Mouse (Mus musculus) macrophage (primary cell): Measurements from ENCODE around the gene Fosb. TPM values are rescaled to one million over a fixed set of nuclear protein-coding genes. Genes with fewer than 3 reads are reported as not detected.

Experiments
- H3K27ac ChIP-seq: fragments of 350-480 bp; formaldehyde crosslinking; 2 replicates; pipeline ENCODE4 v1.9.0; 2021
- H3K36me3 ChIP-seq: fragments of 350-480 bp; formaldehyde crosslinking; 2 replicates; pipeline ENCODE4 v1.9.0; 2021; ENCODE audit errors: inconsistent target
- H3K4me3 ChIP-seq: fragments of 350-480 bp; formaldehyde crosslinking; 2 replicates; pipeline ENCODE4 v1.9.0; 2021; ENCODE audit errors: inconsistent target
- H3K79me2 ChIP-seq: fragments of 350-480 bp; formaldehyde crosslinking; 2 replicates; pipeline ENCODE4 v1.9.0; 2021; ENCODE audit errors: inconsistent target
- WGBS: methylation state at CpG from one replicate; pipeline ENCODE4 v1.1.7; 2026; ENCODE audit warnings: inconsistent platforms; ENCODE audit not compliant: missing documents; 5-methylcytosine and 5-hydroxymethylcytosine counted together
- polyA plus RNA-seq: library from polyadenylated mRNA; stranded (reverse); fragments of 250-400 nt; gene quantifications from 3 replicates; pipeline ENCODE4 v1.2.4, GENCODE M21; 2018; ENCODE audit warnings: inconsistent platforms

Fosb gene
- polyA plus RNA-seq, 1 experiment from 2014 or later = 2.0 TPM

DNA sequence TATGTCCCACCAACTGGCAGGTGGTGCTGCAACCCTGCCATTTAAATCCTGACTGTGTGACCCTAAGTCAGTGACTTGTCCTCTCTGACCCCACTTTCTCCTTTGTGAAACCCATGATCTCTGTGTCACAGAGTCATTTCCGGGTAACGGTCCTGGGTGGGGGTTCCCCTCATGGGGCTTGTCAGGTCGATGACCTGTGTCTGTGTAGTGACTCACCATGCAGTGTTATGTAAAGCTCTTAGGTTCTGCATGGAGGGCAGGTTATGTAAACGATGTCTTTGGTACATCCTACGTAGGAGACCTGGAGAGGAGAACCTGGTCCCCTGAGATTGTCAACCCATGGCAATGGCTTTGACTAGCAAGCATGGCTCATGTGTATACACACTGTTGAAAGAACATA, 11.6 kb upstream of the Fosb start:
- WGBS = 9% methylated on average over 5 of the region's 5 CpGs
- no peak overlapping the region for H3K27ac ChIP-seq
- no peaks in the 10 kb centered on the region for H3K79me2 ChIP-seq
- H3K4me3 ChIP-seq = no peak overlapping the region
- H3K36me3 ChIP-seq = no peaks in the 10 kb centered on the region

DNA sequence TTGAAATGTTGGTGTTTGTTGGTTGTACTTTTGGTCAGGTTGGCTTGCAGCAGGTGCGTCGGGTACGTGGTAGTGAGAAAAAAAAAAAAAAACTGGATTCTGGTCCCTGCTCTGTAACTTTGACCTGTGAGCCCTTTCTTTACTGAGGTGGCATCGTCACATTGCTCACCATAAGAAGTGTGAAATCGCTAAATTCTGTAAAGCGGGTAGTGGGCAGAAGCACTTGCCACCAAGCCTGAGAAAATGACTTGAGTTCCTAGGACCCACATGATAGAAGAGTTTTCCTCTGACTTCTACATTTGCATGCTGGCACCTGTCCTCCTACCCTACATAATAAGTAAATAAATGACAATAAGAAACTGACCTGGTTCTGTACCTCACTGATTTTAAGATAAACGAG, 10.8 kb upstream of the Fosb start:
- no peaks in the 10 kb centered on the region for H3K36me3 ChIP-seq
- WGBS = 57% methylated on average over 7 of the region's 7 CpGs

GRCm38 (mm10) chr7:19319906-19320305, 10.1 kb upstream of the Fosb start:
- H3K27ac ChIP-seq = peak overlapping the region; percentile 22
- H3K4me3 ChIP-seq = no peak overlapping the region; the same call in 1 of the 2 replicates
- 3% methylated on average over 37 of the region's 41 CpGs for WGBS
- H3K79me2 ChIP-seq = no peaks in the 10 kb centered on the region
- H3K36me3 ChIP-seq = no peaks in the 10 kb centered on the region

More for the DNA sequence above, 10.8 kb upstream of the Fosb start:
- Histone ChIP-seq H3K27ac (no peak overlapping the region), H3K79me2 (no peaks in the 10 kb centered on the region), H3K4me3 (no peak overlapping the region)

DNA sequence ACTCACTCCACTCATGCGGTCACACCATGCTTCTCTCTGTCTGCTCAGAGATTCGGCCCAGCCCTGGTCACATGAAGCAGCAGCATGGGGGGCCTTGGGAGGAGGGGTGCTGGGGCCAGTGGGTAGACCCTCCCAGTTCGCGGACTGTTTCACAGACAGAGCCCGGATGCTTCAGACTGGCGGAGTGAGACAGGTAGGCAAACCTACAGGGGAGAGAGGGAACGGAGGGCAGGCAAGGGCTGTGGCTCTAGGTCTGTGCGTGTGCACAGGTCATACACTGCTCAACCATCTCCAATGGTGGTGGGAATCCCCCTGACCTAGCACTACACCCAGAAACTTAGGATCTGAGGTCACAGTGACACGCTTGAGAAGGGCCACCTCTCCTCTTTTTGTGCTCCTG, 9.6 kb upstream of the Fosb start:
- 69% methylated on average over 8 of the region's 9 CpGs for WGBS
- no peaks in the 10 kb centered on the region for H3K79me2 ChIP-seq
- peak overlapping the region; percentile 22 for H3K27ac ChIP-seq
- no peak overlapping the region for H3K4me3 ChIP-seq
- no peaks in the 10 kb centered on the region for H3K36me3 ChIP-seq

DNA sequence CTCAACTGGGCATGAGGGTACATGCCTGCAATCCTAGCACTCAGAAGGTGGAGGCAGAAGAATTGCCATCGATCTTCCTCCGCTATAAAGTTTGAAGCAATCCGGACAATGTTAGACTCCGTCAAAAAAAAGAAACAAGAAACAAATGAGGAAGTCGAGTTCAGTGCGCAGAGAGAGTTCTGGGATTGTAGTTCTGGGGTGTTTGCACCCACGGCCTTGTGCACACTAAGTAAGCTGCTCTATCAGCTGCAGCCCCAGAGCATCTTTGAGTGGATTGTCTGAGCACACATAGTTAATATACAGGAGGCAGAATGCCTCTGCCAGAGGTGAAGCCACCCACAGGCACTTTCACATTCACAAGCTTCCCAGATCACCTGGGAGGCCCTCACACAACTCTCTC, 8.8 kb upstream of the Fosb start:
- H3K79me2 ChIP-seq = no peaks in the 10 kb centered on the region
- WGBS = 4% methylated on average over 7 of the region's 7 CpGs
- H3K27ac ChIP-seq = peak overlapping the region; percentile 73
- H3K4me3 ChIP-seq = no peak overlapping the region
- H3K36me3 ChIP-seq = no peaks in the 10 kb centered on the region

GRCm38 (mm10) chr7:19318201-19318600, 8.3 kb upstream of the Fosb start:
- WGBS = 81% methylated on average over 2 of the region's 2 CpGs
- H3K27ac ChIP-seq = peak overlapping the region; percentile 73
- no peak overlapping the region for H3K4me3 ChIP-seq
- no peaks in the 10 kb centered on the region for H3K36me3 ChIP-seq
- no peaks in the 10 kb centered on the region for H3K79me2 ChIP-seq

DNA sequence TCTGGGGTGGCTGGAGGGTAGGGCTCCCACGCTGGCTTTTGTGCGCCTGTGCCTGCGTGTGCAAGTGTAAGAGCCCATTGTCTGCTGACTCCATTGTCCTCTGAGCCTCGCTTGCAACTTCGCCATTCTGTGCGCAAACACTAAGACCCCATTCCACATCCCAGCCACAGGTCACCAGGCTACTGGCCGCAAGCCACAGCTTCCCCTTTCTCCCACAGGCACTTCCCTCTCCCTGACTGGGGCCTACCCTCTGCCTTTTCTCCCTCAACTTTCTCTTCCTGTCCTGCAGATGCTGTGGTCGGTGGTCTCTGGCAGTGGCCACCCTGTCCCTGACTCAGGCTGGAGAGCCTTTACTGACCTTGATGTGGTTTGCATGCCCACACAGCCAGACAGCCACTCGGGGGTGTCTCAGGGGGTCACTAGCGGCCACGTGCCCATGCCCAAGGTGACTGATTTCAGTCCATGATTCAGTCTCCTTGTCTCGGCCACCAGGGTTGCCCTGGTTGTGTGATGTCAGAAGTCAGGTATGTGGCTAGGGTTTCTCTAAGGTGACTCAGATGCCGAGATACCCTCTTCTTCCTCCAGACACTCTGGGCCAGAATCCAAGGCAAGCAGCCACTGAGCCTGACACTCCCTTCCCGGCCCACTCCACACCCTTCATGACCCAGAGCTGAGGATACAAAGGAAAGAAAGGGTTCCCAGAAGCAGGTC, 6.8 kb upstream of the Fosb start:
- H3K27ac ChIP-seq = peak overlapping the region; percentile 90

DNA sequence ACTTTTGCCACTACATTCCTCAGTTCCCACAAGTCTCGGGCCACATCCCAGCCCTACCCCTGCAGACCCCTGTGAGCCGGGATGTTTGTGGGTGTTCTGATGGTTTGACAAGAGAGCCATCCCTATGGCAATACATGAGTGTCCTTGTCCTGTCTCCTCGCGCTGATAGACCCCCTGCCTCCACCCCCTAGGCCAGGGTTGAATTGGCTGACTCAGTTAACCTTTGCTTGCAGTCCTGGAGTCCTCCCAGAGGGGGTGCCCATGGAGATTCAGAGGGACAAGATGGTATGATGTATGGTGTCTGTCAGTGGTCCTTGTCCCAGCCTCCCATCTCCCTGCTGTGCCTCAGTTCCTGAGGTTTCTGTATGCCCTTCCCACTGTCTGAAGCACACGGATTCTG, 4.2 kb upstream of the Fosb start:
- Histone ChIP-seq H3K4me3 (no peak overlapping the region), H3K79me2 (no peaks in the 10 kb centered on the region), H3K36me3 (no peaks in the 10 kb centered on the region), H3K27ac (no peak overlapping the region)
- WGBS = 97% methylated on average over 5 of the region's 5 CpGs

More for the DNA sequence above, 6.8 kb upstream of the Fosb start:
- H3K36me3 ChIP-seq = no peaks in the 10 kb centered on the region
- WGBS = 8% methylated on average over 14 of the region's 14 CpGs
- H3K4me3 ChIP-seq = no peak overlapping the region
- no peaks in the 10 kb centered on the region for H3K79me2 ChIP-seq

- Histone ChIP-seq H3K36me3 (no peaks in the 10 kb centered on the region), H3K27ac (no peak overlapping the region), H3K79me2 (no peaks in the 10 kb centered on the region), H3K4me3 (no peak overlapping the region)
- 82% methylated on average over 4 of the region's 4 CpGs for WGBS
Observed at GRCm38 (mm10) chr7:19311991-19312390, 2.1 kb upstream of the Fosb start.

DNA sequence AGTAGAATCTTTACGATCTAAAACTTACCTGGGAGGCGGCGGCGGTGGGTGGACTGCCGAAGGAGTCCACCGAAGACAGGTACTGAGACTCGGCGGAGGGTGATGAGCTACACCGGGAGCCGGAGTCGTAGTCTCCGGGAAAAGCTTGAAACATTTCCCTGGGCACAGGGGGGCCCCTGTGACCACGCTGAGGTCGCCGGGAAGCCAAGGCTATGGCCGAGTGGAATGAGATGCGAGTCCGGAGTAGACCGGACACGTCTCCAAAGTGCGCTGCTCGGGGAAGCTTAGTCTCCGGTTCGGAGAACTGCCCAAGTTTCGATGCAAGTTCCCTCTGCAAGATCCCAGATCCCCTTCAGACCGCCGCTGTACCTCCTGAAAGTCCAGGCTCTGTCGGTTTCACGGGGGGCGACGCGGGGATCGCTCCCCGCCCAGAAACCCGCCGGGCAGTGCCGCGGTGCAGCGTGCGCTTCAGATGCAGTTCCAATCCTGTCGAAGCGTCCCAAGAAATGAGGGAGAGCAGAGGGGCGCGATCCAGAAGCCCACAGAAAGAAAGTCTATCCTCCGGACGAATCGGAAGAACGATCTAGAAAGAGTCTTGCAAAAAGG, 470 bp downstream of the Fosb start:
- peak overlapping the region; percentile 63 for H3K4me3 ChIP-seq
- no peaks in the 10 kb centered on the region for H3K79me2 ChIP-seq
- no peak overlapping the region for H3K27ac ChIP-seq
- 2% methylated on average over 46 of the region's 48 CpGs for WGBS
- H3K36me3 ChIP-seq = no peaks in the 10 kb centered on the region

- H3K36me3 ChIP-seq = no peaks in the 10 kb centered on the region
- peak overlapping the region; percentile 63 for H3K4me3 ChIP-seq
- 0% methylated on average over 52 of the region's 58 CpGs for WGBS
- H3K79me2 ChIP-seq = no peaks in the 10 kb centered on the region
- H3K27ac ChIP-seq = peak overlapping the region; percentile 54
Observed at GRCm38 (mm10) chr7:19308454-19309277, 1.2 kb downstream of the Fosb start.

GRCm38 (mm10) chr7:19307739-19308453, 2.0 kb downstream of the Fosb start:
- no peaks in the 10 kb centered on the region for H3K36me3 ChIP-seq
- WGBS = 7% methylated on average over 15 of the region's 18 CpGs
- peak overlapping the region; percentile 54 for H3K27ac ChIP-seq
- H3K79me2 ChIP-seq = no peaks in the 10 kb centered on the region
- H3K4me3 ChIP-seq = peak overlapping the region; percentile 63

- H3K4me3 ChIP-seq = no peak overlapping the region
- 84% methylated on average over 20 of the region's 25 CpGs for WGBS
- no peaks in the 10 kb centered on the region for H3K36me3 ChIP-seq
- H3K27ac ChIP-seq = no peak overlapping the region
- no peaks in the 10 kb centered on the region for H3K79me2 ChIP-seq
Observed at GRCm38 (mm10) chr7:19306819-19307738, 2.8 kb downstream of the Fosb start.
